Mouse (Mus musculus): ENCODE results near the gene Tmprss7. TPM values are rescaled to one million over a fixed set of nuclear protein-coding genes. Genes with fewer than 3 reads are reported as not detected.

Tmprss7 gene
- total and polyA plus RNA-seq, 2 experiments = under 0.01 to 0.04 TPM

- no peak overlapping the region for H3K4me3 ChIP-seq (ENCODE audit: insufficient read depth, low read depth, low read length)
- WGBS = 10% methylated on average over 8 of the region's 8 CpGs
- TF ChIP-seq POLR2A (IDR thresholded peaks at IDR 0.05; ENCODE audit: extremely low read depth, insufficient read depth, low read length) (no peak), CTCF (IDR thresholded peaks at IDR 0.05; ENCODE audit: low read depth, low read length) (peak; percentile 91)
- H3K4me1 ChIP-seq (ENCODE audit: control insufficient read depth, insufficient read depth, low read length) = no peaks in the 10 kb centered on the region
- no peak overlapping the region for H3K9ac ChIP-seq (ENCODE audit: low read depth, low read length)
- no peaks in the 10 kb centered on the region for H3K79me2 ChIP-seq (ENCODE audit: control insufficient read depth, insufficient read depth, low read length)
- H3K27me3 ChIP-seq (ENCODE audit: control insufficient read depth, insufficient read depth, low read length) = no peaks in the 10 kb centered on the region
- peak; percentile 31 for DNase-seq (ENCODE audit: extremely low read depth, low read depth, low spot score)
- H3K36me3 ChIP-seq (ENCODE audit: control insufficient read depth, insufficient read depth, low read length) = no peaks in the 10 kb centered on the region
- no peak overlapping the region for H3K27ac ChIP-seq (replicated peaks; ENCODE audit: insufficient read depth, low read depth, low read length)
Measured at GRCm38 (mm10) chr16:45684815-45685214, 8.6 kb downstream of the Tmprss7 start.

GRCm38 (mm10) chr16:45676462-45676861 is 17.0 kb downstream of the Tmprss7 start:
- DNase-seq (ENCODE audit: extremely low read depth, low read depth, low spot score) = peak; percentile 21
- no peaks in the 10 kb centered on the region for H3K79me2 ChIP-seq (ENCODE audit: control insufficient read depth, insufficient read depth, low read length)
- H3K27ac ChIP-seq (replicated peaks; ENCODE audit: insufficient read depth, low read depth, low read length) = no peak overlapping the region
- H3K36me3 ChIP-seq (ENCODE audit: control insufficient read depth, insufficient read depth, low read length) = no peaks in the 10 kb centered on the region
- no peaks in the 10 kb centered on the region for H3K27me3 ChIP-seq (ENCODE audit: control insufficient read depth, insufficient read depth, low read length)
- TF ChIP-seq CTCF (IDR thresholded peaks at IDR 0.05; ENCODE audit: low read depth, low read length) = no peak
- no peak for TF ChIP-seq POLR2A (IDR thresholded peaks at IDR 0.05; ENCODE audit: extremely low read depth, insufficient read depth, low read length)
- H3K9ac ChIP-seq (ENCODE audit: low read depth, low read length) = no peak overlapping the region
- WGBS = 12% methylated on average over 1 of the region's 1 CpGs
- H3K4me1 ChIP-seq (ENCODE audit: control insufficient read depth, insufficient read depth, low read length) = no peaks in the 10 kb centered on the region
- H3K4me3 ChIP-seq (ENCODE audit: insufficient read depth, low read depth, low read length) = no peak overlapping the region

GRCm38 (mm10) chr16:45670005-45670404 is 23.5 kb downstream of the Tmprss7 start:
- peak; percentile 85 for DNase-seq (ENCODE audit: extremely low read depth, low read depth, low spot score)
- Histone ChIP-seq H3K9ac (ENCODE audit: low read depth, low read length) (no peak overlapping the region), H3K4me3 (ENCODE audit: insufficient read depth, low read depth, low read length) (no peak overlapping the region), H3K79me2 (ENCODE audit: control insufficient read depth, insufficient read depth, low read length) (no peaks in the 10 kb centered on the region), H3K27me3 (ENCODE audit: control insufficient read depth, insufficient read depth, low read length) (no peaks in the 10 kb centered on the region), H3K27ac (replicated peaks; ENCODE audit: insufficient read depth, low read depth, low read length) (no peak overlapping the region), H3K36me3 (ENCODE audit: control insufficient read depth, insufficient read depth, low read length) (no peaks in the 10 kb centered on the region), H3K4me1 (ENCODE audit: control insufficient read depth, insufficient read depth, low read length) (peaks cover 6% of the 10 kb centered on the region; the same call in 1 of the 2 replicates)
- TF ChIP-seq POLR2A (IDR thresholded peaks at IDR 0.05; ENCODE audit: extremely low read depth, insufficient read depth, low read length) (no peak), CTCF (IDR thresholded peaks at IDR 0.05; ENCODE audit: low read depth, low read length) (no peak)
- WGBS = 13% methylated on average over 4 of the region's 4 CpGs

- H3K27me3 ChIP-seq (ENCODE audit: control insufficient read depth, insufficient read depth, low read length) = no peaks in the 10 kb centered on the region
- H3K9ac ChIP-seq (ENCODE audit: low read depth, low read length) = no peak overlapping the region
- no peak overlapping the region for H3K27ac ChIP-seq (replicated peaks; ENCODE audit: insufficient read depth, low read depth, low read length)
- H3K4me1 ChIP-seq (ENCODE audit: control insufficient read depth, insufficient read depth, low read length) = peaks cover 6% of the 10 kb centered on the region; the same call in 1 of the 2 replicates
- peak; percentile 33 for DNase-seq (ENCODE audit: extremely low read depth, low read depth, low spot score)
- no peak overlapping the region for H3K4me3 ChIP-seq (ENCODE audit: insufficient read depth, low read depth, low read length)
- H3K79me2 ChIP-seq (ENCODE audit: control insufficient read depth, insufficient read depth, low read length) = no peaks in the 10 kb centered on the region
- no peaks in the 10 kb centered on the region for H3K36me3 ChIP-seq (ENCODE audit: control insufficient read depth, insufficient read depth, low read length)
- TF ChIP-seq CTCF (IDR thresholded peaks at IDR 0.05; ENCODE audit: low read depth, low read length) (no peak), POLR2A (IDR thresholded peaks at IDR 0.05; ENCODE audit: extremely low read depth, insufficient read depth, low read length) (no peak)
- WGBS = 33% methylated on average over 3 of the region's 3 CpGs
Measured at GRCm38 (mm10) chr16:45668178-45668577, 25.3 kb downstream of the Tmprss7 start.

- WGBS = 72% methylated on average over 2 of the region's 2 CpGs
- Histone ChIP-seq H3K4me1 (ENCODE audit: control insufficient read depth, insufficient read depth, low read length) (peaks cover 6% of the 10 kb centered on the region; the same call in 1 of the 2 replicates), H3K79me2 (ENCODE audit: control insufficient read depth, insufficient read depth, low read length) (no peaks in the 10 kb centered on the region), H3K27me3 (ENCODE audit: control insufficient read depth, insufficient read depth, low read length) (no peaks in the 10 kb centered on the region), H3K36me3 (ENCODE audit: control insufficient read depth, insufficient read depth, low read length) (no peaks in the 10 kb centered on the region), H3K27ac (replicated peaks; ENCODE audit: insufficient read depth, low read depth, low read length) (no peak overlapping the region), H3K9ac (ENCODE audit: low read depth, low read length) (no peak overlapping the region), H3K4me3 (ENCODE audit: insufficient read depth, low read depth, low read length) (no peak overlapping the region)
- TF ChIP-seq POLR2A (IDR thresholded peaks at IDR 0.05; ENCODE audit: extremely low read depth, insufficient read depth, low read length) = no peak
- TF ChIP-seq CTCF (IDR thresholded peaks at IDR 0.05; ENCODE audit: low read depth, low read length) = no peak
- no peak for DNase-seq (ENCODE audit: extremely low read depth, low read depth, low spot score)
Measured at GRCm38 (mm10) chr16:45666136-45666535, 27.3 kb downstream of the Tmprss7 start.

- no peak overlapping the region for H3K9ac ChIP-seq (ENCODE audit: low read depth, low read length)
- no peaks in the 10 kb centered on the region for H3K27me3 ChIP-seq (ENCODE audit: control insufficient read depth, insufficient read depth, low read length)
- no peaks in the 10 kb centered on the region for H3K4me1 ChIP-seq (ENCODE audit: control insufficient read depth, insufficient read depth, low read length)
- H3K27ac ChIP-seq (replicated peaks; ENCODE audit: insufficient read depth, low read depth, low read length) = no peak overlapping the region
- DNase-seq (ENCODE audit: extremely low read depth, low read depth, low spot score) = no peak
- TF ChIP-seq CTCF (IDR thresholded peaks at IDR 0.05; ENCODE audit: low read depth, low read length) (no peak), POLR2A (IDR thresholded peaks at IDR 0.05; ENCODE audit: extremely low read depth, insufficient read depth, low read length) (no peak)
- H3K79me2 ChIP-seq (ENCODE audit: control insufficient read depth, insufficient read depth, low read length) = no peaks in the 10 kb centered on the region
- H3K4me3 ChIP-seq (ENCODE audit: insufficient read depth, low read depth, low read length) = no peak overlapping the region
- no peaks in the 10 kb centered on the region for H3K36me3 ChIP-seq (ENCODE audit: control insufficient read depth, insufficient read depth, low read length)
Measured at GRCm38 (mm10) chr16:45662381-45662780, 31.1 kb downstream of the Tmprss7 start.

Data from liver, adult 2 months (tissue).